ENCODE assay signal across 9 mouse cellular contexts in genomic region chr4:57904211-57904610, GRCm38 (mm10). TPM values are rescaled to one million over a fixed set of nuclear protein-coding genes. Genes with fewer than 3 reads are reported as not detected.
DNase-seq lines count a peak whose midpoint lies in the region; ATAC-seq and TF ChIP-seq lines count a peak whose summit lies in the region.
"Had no signal": no experiment of that assay in that cellular context is flagged by ENCODE, and none has a peak within 500 bp of the region (broad histone marks: within the 10 kb centered on the region; RNA-seq: fewer than 3 reads in every experiment).

No protein-coding gene starts in this region.

- no peaks in the 10 kb centered on the region for H3K36me3 ChIP-seq in hindbrain, embryonic 12.5 days
- H3K36me3 ChIP-seq: liver, embryonic 15.5 days had no signal

- no peak overlapping the region for H3K4me2 ChIP-seq in hindbrain, embryonic 12.5 days (replicated peaks)
- H3K4me2 ChIP-seq: liver, embryonic 15.5 days had no signal

- H3K9me3 ChIP-seq in hindbrain, embryonic 12.5 days (replicated peaks): no peaks in the 10 kb centered on the region
- H3K9me3 ChIP-seq: liver, embryonic 15.5 days had no signal

- TF ChIP-seq POLR2A in bone marrow, adult 2 months (IDR thresholded peaks at IDR 0.05; ENCODE audit: borderline replicate concordance, control insufficient read depth, low read depth, low read length): no peak

- no peaks in the 10 kb centered on the region for H3K4me1 ChIP-seq in bone marrow, adult 2 months (ENCODE audit: control insufficient read depth, insufficient read depth, low read length)
- H3K4me1 ChIP-seq in hindbrain, embryonic 12.5 days: peaks cover 5% of the 10 kb centered on the region; the same call in 1 of the 2 replicates
- H3K4me1 ChIP-seq: liver, embryonic 15.5 days had no signal

- H3K4me3 ChIP-seq in bone marrow, adult 2 months (replicated peaks; ENCODE audit: control insufficient read depth, low read depth, low read length): no peak overlapping the region
- no peak overlapping the region for H3K4me3 ChIP-seq in hindbrain, embryonic 12.5 days
- H3K4me3 ChIP-seq: liver, embryonic 15.5 days had no signal

- peak; percentile 78 for ATAC-seq in erythroblast, adult 5-6 weeks (replicated peaks; ENCODE audit: low FRiP score, poor library complexity, severe bottlenecking)
- ATAC-seq in hindbrain, embryonic 12.5 days (ENCODE audit: low FRiP score): peak; percentile 64
- ATAC-seq in megakaryocyte, adult 5-6 weeks (ENCODE audit: poor library complexity, severe bottlenecking): peak; percentile 75

- no peak overlapping the region for H3K9ac ChIP-seq in hindbrain, embryonic 12.5 days
- H3K9ac ChIP-seq: liver, embryonic 15.5 days had no signal

- WGBS in bone marrow, adult 2 months: 2% methylated on average over 5 of the region's 5 CpGs
- 11% methylated on average over 5 of the region's 5 CpGs for WGBS in hindbrain, embryonic 12.5 days

- peak; percentile 63 to 91 for DNase-seq in adrenal gland, adult (ENCODE audit: inconsistent age in 2 of 2, low spot score in 1 of 2)
- DNase-seq in adrenal gland, postnatal 4 days (ENCODE audit: low spot score in 2 of 2): no peak
- peak; percentile 45 to 55 for DNase-seq in layer of hippocampus, postnatal 36 days
- DNase-seq in right cerebral cortex, postnatal 25 days: peak; percentile 48

- TF ChIP-seq CTCF in bone marrow, adult 2 months (IDR thresholded peaks at IDR 0.05; ENCODE audit: control insufficient read depth, insufficient read depth, low read length): peak; percentile 91

- H3K27me3 ChIP-seq in hindbrain, embryonic 12.5 days: no peaks in the 10 kb centered on the region; the same call in 1 of the 2 replicates
- H3K27me3 ChIP-seq: liver, embryonic 15.5 days had no signal

- no peak overlapping the region for H3K27ac ChIP-seq in bone marrow, adult 2 months (ENCODE audit: control insufficient read depth, insufficient read depth, low read depth, low read length, poor library complexity)
- no peak overlapping the region for H3K27ac ChIP-seq in hindbrain, embryonic 12.5 days
- H3K27ac ChIP-seq: liver, embryonic 15.5 days had no signal

RNA-seq across cellular contexts. Expression of gene D630039A03Rik, which starts 11.9 kb away (rescaled TPM):
- total RNA-seq in adrenal gland, postnatal 4 days (2021): 10 to 100 TPM; 10.1 to 10.2 TPM
- polyA plus RNA-seq in bone marrow, adult 2 months (2011; ENCODE audit: insufficient read depth, insufficient read length, low replicate concordance, missing spikeins): 1.1 TPM in 1 of 2 replicates, not detected in the other
- 0.42 TPM in 1 of 2 replicates, not detected in the other for total RNA-seq in erythroblast, adult 5-6 weeks (2015; ENCODE audit: low replicate concordance)
- total RNA-seq in erythroblast, adult 5-6 weeks (2017; ENCODE audit: low replicate concordance): 0.51 TPM in 1 of 2 replicates, not detected in the other
- 0.31 and 0.45 TPM in 2 replicates for polyA plus RNA-seq in hindbrain, embryonic 12.5 days (2016; fragmentation: Nextera tagmentation; extraction: Ambion mirVana)
- under 1 TPM; 0.30 to 0.48 TPM for total RNA-seq in layer of hippocampus, postnatal 36 days (2021)
- 0.27 TPM in 1 of 2 replicates, not detected in the other for total RNA-seq in megakaryocyte, adult 5-6 weeks (2015)
- not detected in 2 replicates for total RNA-seq in megakaryocyte, adult 5-6 weeks (2017)

RNA-seq across cellular contexts. Expression of gene Txn1, which starts 52.0 kb away (rescaled TPM):
- total RNA-seq in adrenal gland, postnatal 4 days (2021): 100 to 1,000 TPM; 263 to 266 TPM
- polyA plus RNA-seq in bone marrow, adult 2 months (2011; ENCODE audit: insufficient read depth, insufficient read length, low replicate concordance, missing spikeins): 103 and 173 TPM in 2 replicates
- total RNA-seq in erythroblast, adult 5-6 weeks (2015; ENCODE audit: low replicate concordance): 135 and 150 TPM in 2 replicates
- total RNA-seq in erythroblast, adult 5-6 weeks (2017; ENCODE audit: low replicate concordance): 38.0 and 69.0 TPM in 2 replicates
- 292 and 314 TPM in 2 replicates for polyA plus RNA-seq in hindbrain, embryonic 12.5 days (2016; fragmentation: Nextera tagmentation; extraction: Ambion mirVana)
- total RNA-seq in layer of hippocampus, postnatal 36 days (2021): 100 to 1,000 TPM in 1 of 2 experiments, 10 to 100 TPM in 1; 100.0 to 111 TPM
- 434 and 449 TPM in 2 replicates for total RNA-seq in megakaryocyte, adult 5-6 weeks (2015)
- 184 and 195 TPM in 2 replicates for total RNA-seq in megakaryocyte, adult 5-6 weeks (2017)

Comparison
In these comparisons a context has a peak if more than half of its experiments do, and no peak if none do; other contexts are left out.
1. DNase-seq: peak in adrenal gland, adult (2 of 2), layer of hippocampus, postnatal 36 days (2 of 2) and right cerebral cortex, postnatal 25 days (single experiment); none in adrenal gland, postnatal 4 days (0 of 2).
2. RNA of gene D630039A03Rik, which starts 11.9 kb away (total RNA-seq): 10.1 to 10.2 TPM in adrenal gland, postnatal 4 days; 0.42 to 0.51 TPM in erythroblast, adult 5-6 weeks, 0.30 to 0.48 TPM in layer of hippocampus, postnatal 36 days and 0.27 TPM in megakaryocyte, adult 5-6 weeks; every median in the first group is over 4 times any median in the second.
3. Peak in every context shown above with its lines, with median percentiles within 50 percentile points of each other: ATAC-seq.